Mouse (Mus musculus) heart, adult 18-20 months (tissue): ENCODE data around the gene Gm11032. TPM values are rescaled to one million over a fixed set of nuclear protein-coding genes. Genes with fewer than 3 reads are reported as not detected.
"Not testable (repeated sequence)": the region's sequence is repeated elsewhere in the genome, so short reads cannot be mapped to it uniquely, and the experiment has no call there.

Experiments used
- DNase-seq, 2 experiments: peaks; one replicate each; pipeline ENCODE4 v3.0.0; 2021 to 2022; ENCODE audit warnings: mixed read lengths in 1 of 2
- total RNA-seq, 2 experiments: library from RNA; stranded (reverse); gene quantifications; 2 replicates each; pipeline ENCODE4 v1.2.3; 2021

Gm11032 gene
- total RNA-seq, 2 experiments from 2014 or later, result not detected

GRCm38 (mm10) chr11:4625931-4626330 is 6.1 kb downstream of the Gm11032 start:
- DNase-seq, result no peak

- no peak for DNase-seq
These were observed 7.8 kb downstream of the Gm11032 start for GRCm38 (mm10) chr11:4627636-4628035.

- no peak for DNase-seq
These were observed 10.0 kb downstream of the Gm11032 start for GRCm38 (mm10) chr11:4629861-4630280.

GRCm38 (mm10) chr11:4633420-4633819 is 13.6 kb downstream of the Gm11032 start:
- no peak for DNase-seq

GRCm38 (mm10) chr11:4634395-4634794 is 14.5 kb downstream of the Gm11032 start:
- DNase-seq, result no peak

GRCm38 (mm10) chr11:4636782-4637342 is 17.0 kb downstream of the Gm11032 start:
- peak; percentile 10 to 34 for DNase-seq

GRCm38 (mm10) chr11:4637534-4638234 is 17.8 kb downstream of the Gm11032 start, which contains the start of gene Ascc2:
TSS of gene Ascc2 (plus strand) at chr11:4637747.
- peak; percentile 97 to 99 for DNase-seq

GRCm38 (mm10) chr11:4638261-4638660 is 18.4 kb downstream of the Gm11032 start:
- no peak for DNase-seq

- DNase-seq, result no peak
These were observed 21.3 kb downstream of the Gm11032 start for GRCm38 (mm10) chr11:4641185-4641584.

GRCm38 (mm10) chr11:4643722-4644121 is 23.9 kb downstream of the Gm11032 start:
- DNase-seq, result no peak

GRCm38 (mm10) chr11:4645180-4645579 is 25.3 kb downstream of the Gm11032 start:
- not testable (repeated sequence) for DNase-seq

GRCm38 (mm10) chr11:4646409-4646808 is 26.5 kb downstream of the Gm11032 start:
- DNase-seq, result no peak

- DNase-seq, result no peak
These were observed 40.0 kb downstream of the Gm11032 start for GRCm38 (mm10) chr11:4659818-4660217.

GRCm38 (mm10) chr11:4660309-4661025 is 40.6 kb downstream of the Gm11032 start:
- peak in 1 of 2 experiments; percentile 26 for DNase-seq

- DNase-seq, result peak; percentile 26 to 35
These were observed 41.5 kb downstream of the Gm11032 start for GRCm38 (mm10) chr11:4661324-4661723.

- DNase-seq, result no peak
These were observed 42.1 kb downstream of the Gm11032 start for GRCm38 (mm10) chr11:4661871-4662495.

GRCm38 (mm10) chr11:4662496-4662878 is 42.6 kb downstream of the Gm11032 start:
- no peak for DNase-seq

Other genes with a start within 250 kb of the Gm11032 start
- gene Hormad2, start 179.0 kb upstream of the Gm11032 start, total RNA-seq, result not detected
- 10 to 100 TPM; 47.4 to 49.0 TPM for gene Mtmr3, start 25.2 kb upstream of the Gm11032 start, total RNA-seq
- 10 to 100 TPM; 15.0 to 16.1 TPM for gene Ascc2, start 17.7 kb downstream of the Gm11032 start, total RNA-seq
- 1,000 to 10,000 TPM; 1,576 to 1,640 TPM for gene Uqcr10, start 84.3 kb downstream of the Gm11032 start, total RNA-seq
- 10 to 100 TPM; 24.7 to 25.5 TPM for gene Zmat5, start 84.6 kb downstream of the Gm11032 start, total RNA-seq
- not detected for gene Cabp7, start 126.7 kb downstream of the Gm11032 start, total RNA-seq
- 10 to 100 TPM; 70.8 to 76.9 TPM for gene Nf2, start 229.5 kb downstream of the Gm11032 start, total RNA-seq